ENCODE assay signal across 8 mouse cellular contexts in the genomic region with DNA sequence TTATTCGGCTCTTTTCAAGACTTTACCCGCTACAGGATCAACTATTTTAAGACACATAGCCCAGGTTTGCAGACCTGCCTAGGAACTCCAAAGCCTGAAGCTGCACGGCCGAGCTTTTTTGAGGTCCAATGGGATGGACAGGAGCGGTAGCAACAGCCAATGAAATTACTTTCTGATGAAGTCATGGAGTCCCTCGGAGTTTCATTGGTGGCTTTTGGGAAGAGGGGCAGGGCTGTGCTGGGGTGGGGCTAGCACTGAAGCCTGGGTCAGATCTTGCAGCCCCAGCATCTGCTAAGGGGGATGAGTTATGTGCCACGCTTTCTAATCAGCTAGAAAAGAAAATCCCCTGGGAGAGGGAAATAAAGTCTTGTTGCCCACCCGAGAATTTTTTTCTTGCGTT. TPM values are rescaled to one million over a fixed set of nuclear protein-coding genes. Genes with fewer than 3 reads are reported as not detected.
DNase-seq lines count a peak whose midpoint lies in the region; ATAC-seq lines count a peak whose summit lies in the region.

No protein-coding gene starts in this region.

- H3K9me3 ChIP-seq in embryonic facial prominence, embryonic 13.5 days: no peaks in the 10 kb centered on the region
- H3K9me3 ChIP-seq in heart, embryonic 11.5 days (replicated peaks; ENCODE audit: control insufficient read depth, low read length): no peaks in the 10 kb centered on the region
- no peaks in the 10 kb centered on the region for H3K9me3 ChIP-seq in kidney, embryonic 14.5 days (ENCODE audit: control insufficient read depth, low read length)
- no peaks in the 10 kb centered on the region for H3K9me3 ChIP-seq in limb, embryonic 13.5 days
- no peaks in the 10 kb centered on the region for H3K9me3 ChIP-seq in midbrain, embryonic 13.5 days

- H3K9ac ChIP-seq in embryonic facial prominence, embryonic 13.5 days: no peak overlapping the region
- no peak overlapping the region for H3K9ac ChIP-seq in heart, embryonic 11.5 days (ENCODE audit: low read depth, low read length)
- H3K9ac ChIP-seq in kidney, embryonic 14.5 days (ENCODE audit: low read depth, low read length): no peak overlapping the region
- H3K9ac ChIP-seq in limb, embryonic 13.5 days: no peak overlapping the region
- H3K9ac ChIP-seq in midbrain, embryonic 13.5 days (replicated peaks): no peak overlapping the region

- H3K4me2 ChIP-seq in embryonic facial prominence, embryonic 13.5 days: peak overlapping the region; percentile 55
- peak overlapping the region; percentile 55 for H3K4me2 ChIP-seq in heart, embryonic 11.5 days
- H3K4me2 ChIP-seq in kidney, embryonic 14.5 days (replicated peaks; ENCODE audit: low read depth, low read length): peak overlapping the region; percentile 38
- H3K4me2 ChIP-seq in limb, embryonic 13.5 days (replicated peaks): peak overlapping the region; percentile 53
- H3K4me2 ChIP-seq in midbrain, embryonic 13.5 days (replicated peaks): peak overlapping the region; percentile 51

- H3K27ac ChIP-seq in embryonic facial prominence, embryonic 13.5 days: no peak overlapping the region
- no peak overlapping the region for H3K27ac ChIP-seq in heart, embryonic 11.5 days (ENCODE audit: low read depth, low read length)
- no peak overlapping the region; the same call in 1 of the 2 replicates for H3K27ac ChIP-seq in kidney, embryonic 14.5 days (ENCODE audit: low read depth, low read length)
- no peak overlapping the region for H3K27ac ChIP-seq in limb, embryonic 13.5 days
- no peak overlapping the region for H3K27ac ChIP-seq in midbrain, embryonic 13.5 days

- no peaks in the 10 kb centered on the region for H3K27me3 ChIP-seq in embryonic facial prominence, embryonic 13.5 days
- H3K27me3 ChIP-seq in heart, embryonic 11.5 days (ENCODE audit: control insufficient read depth, insufficient read depth, low read length): no peaks in the 10 kb centered on the region
- H3K27me3 ChIP-seq in kidney, embryonic 14.5 days (ENCODE audit: control insufficient read depth, insufficient read depth, low read length): no peaks in the 10 kb centered on the region
- H3K27me3 ChIP-seq in limb, embryonic 13.5 days: no peaks in the 10 kb centered on the region
- H3K27me3 ChIP-seq in midbrain, embryonic 13.5 days: no peaks in the 10 kb centered on the region

- H3K36me3 ChIP-seq in embryonic facial prominence, embryonic 13.5 days: no peaks in the 10 kb centered on the region
- no peaks in the 10 kb centered on the region for H3K36me3 ChIP-seq in heart, embryonic 11.5 days (ENCODE audit: control insufficient read depth, insufficient read depth, low read length)
- no peaks in the 10 kb centered on the region for H3K36me3 ChIP-seq in kidney, embryonic 14.5 days (ENCODE audit: control insufficient read depth, insufficient read depth, low read length)
- no peaks in the 10 kb centered on the region for H3K36me3 ChIP-seq in limb, embryonic 13.5 days
- no peaks in the 10 kb centered on the region for H3K36me3 ChIP-seq in midbrain, embryonic 13.5 days

- ATAC-seq in embryonic facial prominence, embryonic 13.5 days (ENCODE audit: insufficient number of reproducible peaks, insufficient read depth, low FRiP score, low TSS enrichment, low read depth): peak; percentile 91
- peak; percentile 88 for ATAC-seq in heart, embryonic 11.5 days (replicated peaks; ENCODE audit: insufficient number of reproducible peaks, low FRiP score, low TSS enrichment)
- ATAC-seq in kidney, embryonic 14.5 days (ENCODE audit: low FRiP score, low TSS enrichment): peak; percentile 96
- ATAC-seq in limb, embryonic 13.5 days (ENCODE audit: low FRiP score, low read depth): peak; percentile 98
- ATAC-seq in midbrain, embryonic 13.5 days: peak; percentile 98

- H3K4me3 ChIP-seq in embryonic facial prominence, embryonic 13.5 days: peak overlapping the region; percentile 19; the same call in 1 of the 2 replicates
- no peak overlapping the region for H3K4me3 ChIP-seq in heart, embryonic 11.5 days (ENCODE audit: low read depth, low read length)
- H3K4me3 ChIP-seq in kidney, embryonic 14.5 days (ENCODE audit: low read length): no peak overlapping the region
- H3K4me3 ChIP-seq in limb, embryonic 13.5 days: 0 out of 2 replicates have a peak overlapping the region, but pooled peaks have one; percentile 1
- peak overlapping the region; percentile 22 for H3K4me3 ChIP-seq in midbrain, embryonic 13.5 days (replicated peaks)

- H3K4me1 ChIP-seq in embryonic facial prominence, embryonic 13.5 days: peaks cover 12% of the 10 kb centered on the region
- H3K4me1 ChIP-seq in heart, embryonic 11.5 days (ENCODE audit: control insufficient read depth, insufficient read depth, low read length): peaks cover 19% of the 10 kb centered on the region
- peaks cover 15% of the 10 kb centered on the region; the same call in 1 of the 2 replicates for H3K4me1 ChIP-seq in kidney, embryonic 14.5 days (ENCODE audit: control insufficient read depth, insufficient read depth, low read length)
- peaks cover 24% of the 10 kb centered on the region for H3K4me1 ChIP-seq in limb, embryonic 13.5 days
- H3K4me1 ChIP-seq in midbrain, embryonic 13.5 days (replicated peaks): peaks cover 23% of the 10 kb centered on the region

- peak; percentile 34 to 63 for DNase-seq in urinary bladder, postnatal 36 days (ENCODE audit: low spot score in 2 of 2)
- no peak for DNase-seq in urinary bladder, adult 2 months (ENCODE audit: low spot score)
- peak; percentile 75 to 78 for DNase-seq in spleen, postnatal 36 days (ENCODE audit: low spot score in 2 of 2)

- 9% methylated on average over 9 of the region's 9 CpGs for WGBS in embryonic facial prominence, embryonic 13.5 days
- WGBS in heart, embryonic 11.5 days (ENCODE audit: insufficient replicate concordance): 9% methylated on average over 9 of the region's 9 CpGs
- 4% methylated on average over 9 of the region's 9 CpGs for WGBS in kidney, embryonic 14.5 days
- 8% methylated on average over 9 of the region's 9 CpGs for WGBS in limb, embryonic 13.5 days
- 10% methylated on average over 9 of the region's 9 CpGs for WGBS in midbrain, embryonic 13.5 days

RNA-seq across cellular contexts. Expression of gene Ttc7b, which starts 7.1 kb away (rescaled TPM):
- 26.9 and 28.9 TPM in 2 replicates for polyA plus RNA-seq in urinary bladder, adult 2 months (2012; rRNA removed)
- polyA plus RNA-seq in embryonic facial prominence, embryonic 13.5 days (2015; fragmentation: Nextera tagmentation; extraction: Ambion mirVana): 5.6 and 6.0 TPM in 2 replicates
- polyA plus RNA-seq in heart, embryonic 11.5 days (2014; fragmentation: Nextera tagmentation; extraction: Ambion mirVana): 9.7 and 11.4 TPM in 2 replicates
- polyA plus RNA-seq in kidney, embryonic 14.5 days (2014; fragmentation: Nextera tagmentation; extraction: Ambion mirVana): 6.2 and 7.6 TPM in 2 replicates
- 4.4 and 4.8 TPM in 2 replicates for polyA plus RNA-seq in limb, embryonic 13.5 days (2015; fragmentation: Nextera tagmentation; extraction: Ambion mirVana)
- 5.0 and 6.3 TPM in 2 replicates for polyA plus RNA-seq in midbrain, embryonic 13.5 days (2015; fragmentation: Nextera tagmentation; extraction: Ambion mirVana)

Comparison
In these comparisons a context has a peak if more than half of its experiments do, and no peak if none do; other contexts are left out.
1. H3K4me3 ChIP-seq: peak in embryonic facial prominence, embryonic 13.5 days (single experiment), limb, embryonic 13.5 days (single experiment) and midbrain, embryonic 13.5 days (single experiment); none in heart, embryonic 11.5 days (single experiment) and kidney, embryonic 14.5 days (single experiment).
2. Peak in every context shown above with its lines, with median percentiles within 50 percentile points of each other: ATAC-seq and H3K4me2 ChIP-seq.